Mouse (Mus musculus): ENCODE data around the gene Olfr1378. TPM values are rescaled to one million over a fixed set of nuclear protein-coding genes. Genes with fewer than 3 reads are reported as not detected.

Olfr1378 gene
- polyA plus RNA-seq (2016; fragmentation: Nextera tagmentation; extraction: Ambion mirVana): not detected in 2 replicates

DNA sequence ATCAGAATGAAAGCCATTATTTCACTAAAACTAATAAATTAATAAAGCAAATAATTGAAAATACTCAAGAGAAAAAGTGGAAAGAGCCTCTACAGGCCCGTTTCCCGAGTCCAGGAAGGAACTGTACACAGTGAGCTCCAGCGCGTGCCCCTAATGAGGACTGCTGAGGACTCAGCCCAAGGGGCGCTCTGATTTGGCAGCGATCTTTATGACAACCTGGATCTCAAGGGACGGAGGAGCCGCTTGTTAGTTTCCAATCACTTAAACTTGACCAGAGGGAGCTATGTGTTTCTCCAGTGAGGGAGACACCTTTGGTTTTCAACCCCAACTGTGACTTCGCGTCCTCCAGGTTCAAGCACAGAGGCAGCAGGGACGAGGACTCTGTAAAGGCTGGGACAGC, at the start of gene Olfr1378:
Gene Olfr1378, plus strand, starts transcription at position 301 of the 400 bp plus-strand sequence.
- no peaks in the 10 kb centered on the region for H3K27me3 ChIP-seq (ENCODE audit: low read depth, poor library complexity, severe bottlenecking)
- DNase-seq (ENCODE audit: low spot score): no peak
- H3K9me3 ChIP-seq (replicated peaks): no peaks in the 10 kb centered on the region
- H3K4me3 ChIP-seq: no peak within 1 kb of the TSS
- H3K36me3 ChIP-seq: no peaks in the 10 kb centered on the region
- no peaks in the 10 kb centered on the region for H3K4me1 ChIP-seq
- H3K27ac ChIP-seq: no peak within 1 kb of the TSS
- WGBS: 92% methylated on average over 11 of the region's 11 CpGs

DNA sequence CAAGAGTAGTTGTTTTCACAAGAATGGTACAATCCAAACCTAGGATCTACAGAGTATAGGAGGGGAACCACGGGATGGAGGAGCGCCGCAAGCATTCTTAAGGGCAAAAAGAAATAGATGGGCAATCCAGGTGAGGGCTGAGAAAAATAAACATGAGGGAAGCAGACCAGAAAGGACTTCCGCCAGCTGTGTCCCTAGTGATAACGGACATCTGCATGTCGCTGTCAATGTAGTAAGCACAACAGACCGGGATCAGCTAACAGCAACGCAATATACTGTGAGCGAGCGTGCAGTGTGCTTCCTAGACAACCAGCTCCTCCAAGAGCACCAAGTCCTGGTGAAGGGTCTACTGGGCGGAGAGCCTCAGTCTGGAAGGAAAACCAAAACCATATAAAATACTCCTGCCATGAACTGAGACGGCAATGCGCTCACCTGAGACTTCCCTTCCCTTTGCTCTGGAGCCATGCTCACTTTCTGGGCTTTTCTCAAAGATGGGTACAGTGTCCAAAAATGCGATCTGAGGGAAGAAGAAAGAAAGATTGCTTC, 35.8 kb upstream of the Olfr1378 start:
- no peak for DNase-seq (ENCODE audit: low spot score)
- H3K36me3 ChIP-seq: no peaks in the 10 kb centered on the region
- peaks cover 20% of the 10 kb centered on the region for H3K27me3 ChIP-seq (ENCODE audit: low read depth, poor library complexity, severe bottlenecking)
- WGBS: 31% methylated on average over 14 of the region's 14 CpGs
- peak overlapping the region; percentile 80 for H3K4me3 ChIP-seq
- no peaks in the 10 kb centered on the region for H3K9me3 ChIP-seq (replicated peaks)
- peak overlapping the region; percentile 83; the same call in 1 of the 2 replicates for H3K27ac ChIP-seq
- H3K4me1 ChIP-seq: peaks cover 12% of the 10 kb centered on the region

DNA sequence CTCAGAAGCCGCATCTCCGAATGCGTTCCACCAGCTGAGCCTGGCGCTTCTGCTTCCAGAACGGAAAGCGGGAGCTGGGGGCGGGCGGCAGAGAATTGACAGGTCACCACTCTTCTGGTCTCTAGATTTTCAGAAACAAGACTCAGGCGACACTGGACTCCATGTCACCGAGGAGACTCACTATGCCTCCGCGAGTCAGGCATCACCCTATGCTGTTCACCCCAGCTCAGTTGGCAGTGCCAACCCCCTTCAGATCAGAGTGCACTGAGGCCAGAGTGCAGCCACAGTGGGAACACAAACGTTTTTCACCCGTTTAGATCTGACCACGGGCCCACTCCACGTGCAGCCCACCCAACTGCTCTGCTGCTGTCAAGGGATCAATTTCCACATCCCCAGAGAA, 35.3 kb upstream of the Olfr1378 start:
- H3K4me1 ChIP-seq: peaks cover 12% of the 10 kb centered on the region
- WGBS: 2% methylated on average over 16 of the region's 16 CpGs
- peak; percentile 52 for DNase-seq (ENCODE audit: low spot score)
- H3K9me3 ChIP-seq (replicated peaks): no peaks in the 10 kb centered on the region
- peaks cover 20% of the 10 kb centered on the region for H3K27me3 ChIP-seq (ENCODE audit: low read depth, poor library complexity, severe bottlenecking)
- H3K36me3 ChIP-seq: no peaks in the 10 kb centered on the region
- peak overlapping the region; percentile 80 for H3K4me3 ChIP-seq
- peak overlapping the region; percentile 83 for H3K27ac ChIP-seq

DNA sequence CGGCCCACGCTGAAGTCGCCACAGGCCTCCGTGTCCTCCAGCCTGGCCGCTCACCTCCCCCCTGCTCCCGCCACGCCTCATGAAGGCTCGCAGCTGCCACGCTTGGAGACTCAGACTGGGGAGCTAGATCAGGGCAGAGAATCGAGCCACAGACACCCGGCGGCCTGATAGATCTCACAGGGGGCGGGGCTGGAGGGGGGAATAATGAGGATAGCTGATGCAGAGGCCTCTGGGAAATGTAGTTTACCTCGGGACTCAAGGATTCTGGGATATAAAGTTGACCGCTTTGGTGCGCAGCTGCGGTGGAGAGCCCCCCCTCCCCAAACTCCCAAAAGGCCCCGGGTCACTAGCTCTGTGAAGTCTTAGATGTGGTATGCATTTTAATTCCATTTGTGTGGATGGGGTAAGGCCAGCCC, 34.9 kb upstream of the Olfr1378 start, which contains the start of gene Zfp354b:
Gene Zfp354b, minus strand, starts transcription at position 183 of the 416 bp plus-strand sequence.
- H3K27me3 ChIP-seq (ENCODE audit: low read depth, poor library complexity, severe bottlenecking): peaks cover 20% of the 10 kb centered on the region
- no peaks in the 10 kb centered on the region for H3K9me3 ChIP-seq (replicated peaks)
- H3K4me1 ChIP-seq: peaks cover 12% of the 10 kb centered on the region
- no peaks in the 10 kb centered on the region for H3K36me3 ChIP-seq
- WGBS: under 1% methylated on average over 18 of the region's 18 CpGs
- peak; percentile 87 for DNase-seq (ENCODE audit: low spot score)
- peak within 1 kb of the TSS; percentile 83 for H3K27ac ChIP-seq
- H3K4me3 ChIP-seq: peak within 1 kb of the TSS; percentile 80

DNA sequence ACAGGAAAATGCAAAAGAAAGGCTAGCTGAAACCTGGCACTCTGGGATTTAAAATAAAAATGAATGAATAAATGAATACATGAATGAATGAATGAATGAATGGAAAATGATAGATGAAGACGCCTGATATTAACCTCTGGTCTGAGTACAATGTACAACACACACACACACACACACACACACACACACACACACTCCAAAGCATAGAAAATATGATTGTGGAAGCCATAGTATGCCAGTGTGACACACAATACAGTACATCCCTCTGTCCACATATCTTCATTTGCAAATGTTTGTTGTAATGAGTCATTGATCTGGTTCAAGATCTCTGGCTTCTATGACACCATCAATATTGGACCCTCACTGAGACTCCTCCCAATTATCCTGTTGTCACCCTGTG, 34.3 kb upstream of the Olfr1378 start:
- no peaks in the 10 kb centered on the region for H3K9me3 ChIP-seq (replicated peaks)
- no peaks in the 10 kb centered on the region for H3K36me3 ChIP-seq
- peaks cover 12% of the 10 kb centered on the region for H3K4me1 ChIP-seq
- 0 out of 2 replicates have a peak overlapping the region, but pooled peaks have one; percentile 83 for H3K27ac ChIP-seq
- peak overlapping the region; percentile 80 for H3K4me3 ChIP-seq
- peaks cover 20% of the 10 kb centered on the region for H3K27me3 ChIP-seq (ENCODE audit: low read depth, poor library complexity, severe bottlenecking)
- no peak for DNase-seq (ENCODE audit: low spot score)
- WGBS: 95% methylated on average over 1 of the region's 1 CpGs

DNA sequence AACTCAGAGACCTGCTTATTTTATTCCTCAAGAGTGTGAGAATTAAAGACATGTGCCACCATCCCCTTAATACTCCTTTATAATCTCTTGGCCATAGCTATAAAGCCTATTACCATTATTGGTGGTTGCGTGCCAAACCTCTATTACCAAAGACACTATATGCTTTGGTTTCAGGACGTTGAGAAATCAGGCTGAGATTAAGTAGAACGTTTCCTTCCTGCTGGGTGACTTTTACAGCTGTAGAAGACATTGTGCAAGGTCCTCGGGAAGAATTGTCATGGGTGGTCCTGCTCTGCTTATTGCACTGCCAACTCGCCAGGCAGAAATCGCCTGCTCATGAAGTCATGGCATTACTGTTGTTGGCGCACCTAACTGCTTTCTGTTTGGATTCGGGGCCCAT, 27.9 kb upstream of the Olfr1378 start:
- Histone ChIP-seq H3K27ac (no peak overlapping the region), H3K4me3 (no peak overlapping the region), H3K4me1 (no peaks in the 10 kb centered on the region), H3K9me3 (replicated peaks) (no peaks in the 10 kb centered on the region), H3K27me3 (ENCODE audit: low read depth, poor library complexity, severe bottlenecking) (no peaks in the 10 kb centered on the region), H3K36me3 (no peaks in the 10 kb centered on the region)
- DNase-seq (ENCODE audit: low spot score): no peak
- 83% methylated on average over 8 of the region's 8 CpGs for WGBS

DNA sequence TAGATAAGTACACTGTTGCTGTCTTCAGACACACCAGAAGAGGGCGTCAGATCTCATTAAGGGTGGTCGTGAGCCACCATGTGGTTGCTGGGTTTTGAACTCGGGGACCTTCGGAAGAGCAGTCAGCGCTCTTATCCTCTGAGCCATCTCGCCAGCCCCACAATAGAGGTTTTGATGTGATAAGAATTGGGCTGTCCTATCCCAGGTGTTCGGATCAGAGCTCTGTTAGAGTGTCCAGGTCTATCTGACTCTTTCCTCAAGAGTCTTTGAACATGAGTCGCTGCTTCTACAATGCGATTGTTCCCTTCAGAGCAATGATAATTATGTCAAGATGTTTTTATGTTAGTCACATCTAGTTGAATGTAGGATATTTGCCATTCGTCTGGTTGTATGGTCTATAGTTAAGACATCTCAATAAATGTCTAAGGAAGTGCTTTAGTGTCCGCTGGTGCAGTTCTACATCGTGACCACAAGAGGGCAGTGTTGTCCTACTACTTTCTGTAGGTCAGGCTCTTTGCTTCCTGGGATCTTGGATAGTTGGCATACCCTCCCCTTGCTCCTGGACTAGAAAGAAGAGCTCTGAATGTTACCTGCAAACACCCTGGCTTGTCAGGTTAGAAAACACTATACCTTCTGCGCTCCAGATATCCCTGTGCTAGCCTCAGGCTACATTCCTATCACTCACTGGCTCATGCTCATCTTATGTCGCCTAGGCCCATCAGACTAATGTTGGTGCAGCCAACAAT, 26.5 kb upstream of the Olfr1378 start:
- DNase-seq (ENCODE audit: low spot score): peak; percentile 63
- no peak overlapping the region for H3K27ac ChIP-seq
- no peaks in the 10 kb centered on the region for H3K36me3 ChIP-seq
- H3K4me3 ChIP-seq: no peak overlapping the region
- no peaks in the 10 kb centered on the region for H3K9me3 ChIP-seq (replicated peaks)
- no peaks in the 10 kb centered on the region for H3K27me3 ChIP-seq (ENCODE audit: low read depth, poor library complexity, severe bottlenecking)
- H3K4me1 ChIP-seq: no peaks in the 10 kb centered on the region
- WGBS: 36% methylated on average over 14 of the region's 14 CpGs

DNA sequence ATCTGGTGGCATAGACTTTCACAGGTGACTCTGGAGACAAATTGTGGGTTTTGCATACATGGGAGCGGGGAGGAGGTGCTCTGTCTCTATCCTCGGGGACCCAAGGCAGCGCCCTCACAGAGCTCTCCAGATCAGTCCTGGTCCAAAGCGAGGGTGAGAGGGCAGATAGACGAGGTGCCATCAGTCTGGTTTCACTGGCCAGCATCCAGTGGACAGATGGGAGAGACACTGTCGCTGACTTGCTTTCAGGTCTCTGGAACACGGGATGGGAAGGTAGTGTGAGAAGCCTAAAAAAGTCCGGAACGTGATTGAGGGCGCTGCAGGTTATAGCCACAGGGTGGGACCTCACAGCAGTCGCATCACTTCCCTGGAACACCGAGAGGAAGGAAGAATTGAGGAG, 23.9 kb upstream of the Olfr1378 start:
- no peak overlapping the region for H3K27ac ChIP-seq
- no peaks in the 10 kb centered on the region for H3K36me3 ChIP-seq
- H3K4me1 ChIP-seq: no peaks in the 10 kb centered on the region
- 73% methylated on average over 12 of the region's 12 CpGs for WGBS
- H3K27me3 ChIP-seq (ENCODE audit: low read depth, poor library complexity, severe bottlenecking): no peaks in the 10 kb centered on the region
- H3K9me3 ChIP-seq (replicated peaks): no peaks in the 10 kb centered on the region
- DNase-seq (ENCODE audit: low spot score): no peak
- H3K4me3 ChIP-seq: no peak overlapping the region

DNA sequence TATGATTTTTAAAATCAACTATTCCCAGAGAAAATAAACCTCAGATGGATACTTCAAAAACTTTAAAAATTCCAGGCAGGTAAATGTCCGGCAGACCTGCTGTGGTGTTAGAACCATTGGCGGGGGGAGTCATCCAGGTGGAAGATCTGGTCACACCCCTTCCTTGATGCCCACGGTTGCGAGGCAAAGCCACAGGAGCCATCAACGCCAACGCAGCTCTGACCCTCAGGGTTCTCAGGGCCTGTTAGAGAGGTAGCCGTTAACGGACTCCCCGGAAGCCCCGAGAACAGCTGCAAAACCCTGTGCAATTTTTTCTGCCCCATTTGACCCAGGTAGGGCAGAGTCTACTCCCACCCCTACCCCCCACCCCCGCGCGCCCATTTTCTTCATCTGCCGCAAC, 22.8 kb upstream of the Olfr1378 start, which contains the start of gene 4933414I15Rik:
Gene 4933414I15Rik, minus strand, starts transcription at position 260 of the 400 bp plus-strand sequence.
- H3K4me1 ChIP-seq: no peaks in the 10 kb centered on the region
- no peak within 1 kb of the TSS for H3K4me3 ChIP-seq
- no peak for DNase-seq (ENCODE audit: low spot score)
- H3K27ac ChIP-seq: no peak within 1 kb of the TSS
- no peaks in the 10 kb centered on the region for H3K9me3 ChIP-seq (replicated peaks)
- no peaks in the 10 kb centered on the region for H3K27me3 ChIP-seq (ENCODE audit: low read depth, poor library complexity, severe bottlenecking)
- no peaks in the 10 kb centered on the region for H3K36me3 ChIP-seq
- 74% methylated on average over 14 of the region's 14 CpGs for WGBS

DNA sequence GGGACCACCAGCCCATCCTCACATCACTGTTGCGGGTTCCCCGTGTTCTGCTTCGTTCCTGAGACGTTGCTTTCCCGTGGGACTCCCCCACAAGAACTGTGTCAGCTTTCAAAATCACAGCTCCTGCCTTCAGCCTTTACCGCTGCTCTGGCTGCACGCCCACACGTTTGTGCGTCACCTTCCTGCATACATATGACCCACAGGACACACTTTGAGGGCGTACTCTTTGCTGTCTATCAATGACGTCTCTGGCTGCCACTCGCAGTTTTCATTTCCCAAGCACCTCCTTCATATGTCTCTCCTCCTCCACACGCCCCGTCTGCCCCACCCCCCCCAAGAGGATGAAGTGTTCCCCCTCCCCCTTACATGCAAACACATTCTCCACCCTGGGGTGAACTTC, 14.0 kb upstream of the Olfr1378 start:
- H3K36me3 ChIP-seq: no peaks in the 10 kb centered on the region
- peaks cover 13% of the 10 kb centered on the region for H3K4me1 ChIP-seq
- DNase-seq (ENCODE audit: low spot score): no peak
- H3K27me3 ChIP-seq (ENCODE audit: low read depth, poor library complexity, severe bottlenecking): no peaks in the 10 kb centered on the region
- H3K27ac ChIP-seq: no peak overlapping the region
- no peak overlapping the region for H3K4me3 ChIP-seq
- no peaks in the 10 kb centered on the region for H3K9me3 ChIP-seq (replicated peaks)
- 78% methylated on average over 14 of the region's 14 CpGs for WGBS

DNA sequence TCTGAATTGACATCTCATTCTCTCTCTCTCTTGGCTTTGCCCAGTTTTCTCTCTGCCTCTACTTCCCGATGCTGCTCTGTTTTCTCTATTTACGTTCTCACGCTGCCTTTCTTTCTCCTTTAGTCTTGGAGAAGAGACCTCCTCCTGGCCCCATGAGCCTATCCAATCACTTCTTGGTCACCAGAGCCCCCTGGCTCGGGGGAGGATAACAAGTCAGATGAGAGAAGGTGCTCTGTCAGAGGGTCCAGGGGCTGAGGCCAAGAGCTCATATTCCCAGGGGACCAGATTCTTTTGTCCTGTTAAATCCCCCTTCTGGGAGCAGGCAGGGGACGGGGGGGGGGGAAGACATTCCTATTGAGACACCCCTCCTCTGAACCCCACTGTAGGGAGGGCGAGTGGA, 12.7 kb upstream of the Olfr1378 start, which contains the start of gene Prop1:
Gene Prop1, minus strand, starts transcription at position 101 of the 400 bp plus-strand sequence.
- WGBS: 69% methylated on average over 6 of the region's 6 CpGs
- no peaks in the 10 kb centered on the region for H3K36me3 ChIP-seq

DNA sequence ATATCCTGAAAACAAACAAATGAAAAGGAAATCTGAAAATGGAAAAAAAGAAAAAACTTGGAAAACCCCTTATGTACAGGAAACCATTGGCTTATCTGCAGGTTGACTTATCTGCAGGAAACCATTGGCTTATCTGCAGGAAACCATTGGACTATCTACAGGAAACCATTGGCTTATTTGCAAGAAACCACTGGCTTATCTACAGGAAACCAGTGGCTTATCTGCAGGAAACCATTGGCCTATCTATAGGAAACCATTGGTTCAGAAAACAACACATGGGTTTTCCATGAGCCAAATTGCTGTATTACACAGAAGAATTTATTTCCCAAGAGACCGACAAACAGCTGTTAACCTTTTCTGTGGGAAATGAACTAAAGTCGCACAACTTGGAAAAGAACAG, 1.4 kb upstream of the Olfr1378 start:
- Histone ChIP-seq H3K4me3 (no peak overlapping the region), H3K27me3 (ENCODE audit: low read depth, poor library complexity, severe bottlenecking) (no peaks in the 10 kb centered on the region), H3K9me3 (replicated peaks) (no peaks in the 10 kb centered on the region), H3K4me1 (no peaks in the 10 kb centered on the region), H3K27ac (no peak overlapping the region), H3K36me3 (no peaks in the 10 kb centered on the region)
- DNase-seq (ENCODE audit: low spot score): no peak
- 85% methylated on average over 2 of the region's 2 CpGs for WGBS

More for the DNA sequence above, 12.7 kb upstream of the Olfr1378 start, which contains the start of gene Prop1:
- H3K9me3 ChIP-seq (replicated peaks): no peaks in the 10 kb centered on the region
- peaks cover 13% of the 10 kb centered on the region for H3K4me1 ChIP-seq
- no peaks in the 10 kb centered on the region for H3K27me3 ChIP-seq (ENCODE audit: low read depth, poor library complexity, severe bottlenecking)
- no peak within 1 kb of the TSS for H3K4me3 ChIP-seq
- no peak within 1 kb of the TSS for H3K27ac ChIP-seq
- DNase-seq (ENCODE audit: low spot score): no peak

DNA sequence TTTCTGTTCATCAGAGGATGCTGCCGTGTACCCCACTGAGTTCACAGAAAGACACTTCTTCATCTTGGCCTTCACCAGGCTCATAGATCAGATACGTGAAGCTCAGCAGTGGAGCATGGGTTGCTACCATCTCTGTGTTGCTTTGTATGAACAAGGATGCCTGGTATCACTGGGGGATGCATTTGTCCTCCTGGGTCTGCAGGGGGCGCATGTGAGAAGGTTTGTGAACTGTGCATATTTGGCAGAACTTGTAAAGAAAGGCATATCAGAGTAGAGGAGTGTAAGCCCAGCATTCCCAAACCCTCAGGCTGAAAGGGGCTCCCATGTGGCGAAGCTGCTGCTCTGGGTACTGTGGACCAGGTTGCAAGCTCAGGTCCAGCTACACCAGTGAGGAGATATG, 10.9 kb downstream of the Olfr1378 start:
- no peaks in the 10 kb centered on the region for H3K36me3 ChIP-seq
- no peak overlapping the region for H3K4me3 ChIP-seq
- no peaks in the 10 kb centered on the region for H3K4me1 ChIP-seq
- H3K27me3 ChIP-seq (ENCODE audit: low read depth, poor library complexity, severe bottlenecking): no peaks in the 10 kb centered on the region
- 68% methylated on average over 4 of the region's 4 CpGs for WGBS
- H3K9me3 ChIP-seq (replicated peaks): no peaks in the 10 kb centered on the region
- no peak for DNase-seq (ENCODE audit: low spot score)
- H3K27ac ChIP-seq: no peak overlapping the region
